Mouse (Mus musculus): Measurements from ENCODE around the gene S100a7a.

- no peak for TF ChIP-seq CTCF (conservative IDR thresholded peaks at IDR 0.05; ENCODE audit: low read length)
- no peak for TF ChIP-seq NANOG (IDR thresholded peaks at IDR 0.05; ENCODE audit: borderline replicate concordance, low read length)
- TF ChIP-seq POU5F1 (IDR thresholded peaks at IDR 0.05; ENCODE audit: borderline replicate concordance, low read length) = no peak
Observed at GRCm38 (mm10) chr3:90647291-90647690, 6.5 kb upstream of the S100a7a start.
